Mouse (Mus musculus) adrenal gland, postnatal 10 days (tissue): ENCODE measurements at regions not wholly inside any gene's neighbourhood (a gene's known extent, or its start where the extent isn't known, plus 50 kb on each side); places are given as distances from the start of the nearest gene placed in this dataset.

Experiments
- DNase-seq: peaks from one replicate; pipeline ENCODE4 v3.0.0; 2021; ENCODE audit warnings: mixed read lengths

- DNase-seq, result no peak
These were observed 1051.3 kb upstream of the Zeb2 start for GRCm38 (mm10) chr2:46168488-46168887.

DNA sequence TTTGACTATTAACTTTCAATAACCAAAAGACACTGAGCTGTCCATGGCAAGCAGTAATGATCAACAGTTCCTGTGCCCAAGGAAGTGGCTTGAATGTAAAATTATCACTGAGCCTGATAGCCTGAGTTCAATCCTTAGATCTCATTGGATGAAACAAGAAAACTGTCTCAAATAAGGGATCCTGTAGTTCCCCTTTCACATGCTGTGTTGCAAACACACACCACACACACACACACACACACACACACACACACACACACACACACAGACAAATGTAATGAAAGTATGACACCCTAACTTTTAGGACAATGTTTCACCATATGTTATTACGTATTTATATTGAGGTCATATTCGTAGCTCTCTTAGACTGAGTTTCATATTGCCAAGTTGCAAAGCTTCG is 1032.7 kb upstream of the Zeb2 start:
- DNase-seq, result no peak

- no peak for DNase-seq
These were observed 1002.7 kb upstream of the Zeb2 start for GRCm38 (mm10) chr2:46119871-46120270.

GRCm38 (mm10) chr2:46106991-46107390 is 989.8 kb upstream of the Zeb2 start:
- no peak for DNase-seq

GRCm38 (mm10) chr2:46065034-46065802 is 948.0 kb upstream of the Zeb2 start:
- DNase-seq, result no peak

- DNase-seq, result no peak
These were observed 938.5 kb upstream of the Zeb2 start for GRCm38 (mm10) chr2:46055729-46056128.

DNA sequence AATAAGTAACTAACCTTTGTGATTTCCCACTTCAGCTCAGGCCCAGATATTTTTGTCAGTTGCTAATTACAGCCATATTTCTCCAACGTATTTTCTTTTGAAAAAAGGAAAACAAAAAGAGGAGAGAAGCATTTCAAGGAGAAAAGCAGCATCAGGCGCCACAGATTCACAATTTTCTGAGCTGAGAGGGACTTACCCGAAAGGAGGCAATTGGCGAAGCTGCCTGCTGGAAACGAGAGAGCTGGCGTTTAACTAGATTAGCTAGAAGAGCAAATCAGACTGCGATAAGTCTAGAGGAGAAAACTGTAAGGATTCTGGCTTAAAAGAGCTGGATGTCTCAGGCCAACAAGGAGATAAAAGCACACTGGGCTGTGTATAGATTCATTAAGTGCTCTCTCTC is 937.7 kb upstream of the Zeb2 start:
- no peak for DNase-seq

DNA sequence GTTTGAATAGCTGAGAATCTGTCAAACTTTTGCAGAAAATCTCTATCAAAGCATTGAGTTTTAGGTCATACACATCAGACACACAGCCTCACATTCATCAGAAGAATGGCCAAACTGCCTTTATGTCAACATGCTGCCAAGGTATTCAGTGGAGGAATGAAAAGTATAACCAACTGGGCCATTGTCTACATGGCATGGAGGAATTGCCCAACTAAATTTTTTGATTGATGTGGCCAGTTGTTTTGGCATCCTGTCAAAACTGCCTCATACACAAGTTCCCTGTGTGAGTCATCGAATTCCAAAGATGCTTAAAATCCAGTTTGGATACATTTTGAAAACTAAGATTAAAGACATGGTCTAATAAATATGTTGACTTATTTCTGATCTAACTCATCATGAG is 904.7 kb upstream of the Zeb2 start:
- DNase-seq, result no peak

GRCm38 (mm10) chr2:46013771-46014269 is 896.6 kb upstream of the Zeb2 start:
- no peak for DNase-seq

GRCm38 (mm10) chr2:46012716-46013115 is 895.5 kb upstream of the Zeb2 start:
- no peak for DNase-seq

DNA sequence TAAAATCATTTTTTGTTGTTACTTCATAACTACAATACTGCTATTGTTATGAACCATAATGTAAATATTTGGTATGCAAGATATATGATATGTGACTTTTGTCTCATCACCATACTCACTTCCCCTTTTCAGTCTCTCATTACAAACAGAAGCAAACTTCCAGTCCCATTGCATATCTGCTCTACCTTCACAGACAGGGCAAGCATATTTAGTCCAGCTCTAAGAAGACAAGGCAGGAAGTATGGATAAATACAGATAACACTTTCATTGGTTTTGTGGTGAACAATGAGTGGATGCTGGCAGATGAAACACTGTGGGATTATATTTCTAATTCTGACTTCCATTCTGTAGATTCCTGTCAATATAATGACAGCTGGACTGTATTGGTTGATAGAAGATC is 858.0 kb upstream of the Zeb2 start:
- DNase-seq, result no peak

DNA sequence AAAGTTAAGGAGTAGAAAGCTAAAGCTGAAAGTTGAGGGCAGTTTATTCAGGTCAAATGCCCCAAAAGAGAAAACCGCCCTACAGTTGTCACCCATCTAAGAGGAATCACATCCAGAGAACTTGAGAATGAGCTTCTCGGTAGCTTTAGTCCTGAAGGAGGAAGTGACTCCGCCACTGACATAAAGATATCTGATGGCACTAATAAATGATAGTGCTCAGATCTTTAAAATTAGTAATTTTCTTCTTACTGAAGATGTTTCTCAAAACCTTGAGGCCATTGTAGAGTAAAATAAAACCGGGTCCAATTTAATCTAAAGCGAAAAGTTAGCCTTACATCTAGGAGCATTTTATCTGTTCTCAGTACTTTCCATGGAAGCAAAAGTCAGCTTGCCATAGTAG is 851.4 kb upstream of the Zeb2 start:
- no peak for DNase-seq

DNA sequence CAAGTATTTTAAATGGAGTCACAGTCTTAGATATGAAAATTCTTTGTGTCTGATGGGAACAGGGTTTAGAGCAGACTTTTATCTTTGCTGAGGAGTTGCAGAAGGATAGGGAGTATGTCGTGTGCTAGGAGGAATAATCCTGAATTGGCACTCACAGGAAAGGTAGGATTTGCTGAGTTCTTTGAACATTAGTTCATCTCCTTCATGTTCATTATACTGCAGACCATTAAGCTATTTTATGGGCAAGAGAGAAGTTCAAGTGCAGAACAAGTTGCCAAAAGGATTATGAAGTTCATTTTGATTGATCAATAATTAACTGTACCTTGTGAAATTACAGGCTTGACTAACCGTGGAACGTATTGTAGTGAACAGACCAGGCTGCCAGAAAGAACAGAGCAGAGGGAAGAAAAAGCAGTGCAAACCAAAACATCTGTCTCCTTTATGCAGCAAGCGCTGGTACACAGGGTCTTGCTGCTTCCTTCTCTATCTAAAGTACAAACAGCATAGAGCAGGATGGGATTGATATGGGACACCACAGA is 839.7 kb upstream of the Zeb2 start:
- no peak for DNase-seq

DNA sequence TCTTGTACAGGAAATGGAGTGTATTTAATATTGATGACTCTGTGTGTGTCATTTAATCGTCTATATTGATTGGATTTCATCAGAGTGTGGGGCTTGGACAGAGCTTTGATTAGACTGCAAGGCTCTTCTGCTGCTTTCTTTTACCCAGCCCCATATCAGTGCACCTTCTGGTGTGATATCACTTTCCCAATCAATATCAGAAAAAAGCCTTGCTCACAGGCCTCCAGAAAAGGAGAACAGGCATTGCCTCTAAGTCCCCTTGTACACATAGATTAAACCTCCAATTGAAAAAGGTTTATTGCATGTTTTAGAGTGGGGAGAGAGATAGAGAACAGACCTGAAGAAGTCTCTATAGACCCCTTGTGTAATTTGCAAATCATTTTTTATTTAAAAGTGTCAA is 831.6 kb upstream of the Zeb2 start:
- DNase-seq, result no peak

DNA sequence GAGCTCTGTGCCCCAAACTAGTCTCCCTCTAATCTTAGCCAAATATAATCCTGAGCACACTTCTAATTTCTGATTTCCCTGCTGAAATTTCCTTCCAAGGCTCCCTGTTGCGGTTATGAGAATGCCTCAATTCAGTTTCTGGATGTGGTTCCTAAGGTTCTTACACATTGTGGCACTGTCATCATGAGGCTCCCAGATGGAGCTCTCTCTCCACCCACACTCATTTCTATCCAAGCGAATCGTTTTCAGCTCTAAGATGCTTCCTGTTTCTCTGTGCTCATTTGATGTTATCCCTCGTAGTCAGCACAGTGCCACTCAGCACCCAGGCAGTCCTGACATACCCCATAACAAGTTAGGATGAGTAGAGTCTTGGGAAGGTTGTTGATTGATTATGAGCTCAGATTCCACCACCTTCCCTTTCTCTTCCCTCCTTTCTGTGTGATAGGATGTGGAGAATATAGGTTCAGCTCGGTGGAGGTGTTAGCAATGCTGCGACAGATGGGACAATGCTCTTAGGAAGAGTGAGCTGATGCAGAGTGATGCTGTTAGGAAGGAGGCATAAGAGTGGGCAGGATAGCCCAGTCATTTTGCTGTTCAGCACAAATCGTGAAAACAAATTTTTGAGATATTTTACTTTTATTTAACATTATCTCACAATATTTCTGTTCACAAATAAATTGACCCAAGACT is 808.7 kb upstream of the Zeb2 start:
- no peak for DNase-seq

DNA sequence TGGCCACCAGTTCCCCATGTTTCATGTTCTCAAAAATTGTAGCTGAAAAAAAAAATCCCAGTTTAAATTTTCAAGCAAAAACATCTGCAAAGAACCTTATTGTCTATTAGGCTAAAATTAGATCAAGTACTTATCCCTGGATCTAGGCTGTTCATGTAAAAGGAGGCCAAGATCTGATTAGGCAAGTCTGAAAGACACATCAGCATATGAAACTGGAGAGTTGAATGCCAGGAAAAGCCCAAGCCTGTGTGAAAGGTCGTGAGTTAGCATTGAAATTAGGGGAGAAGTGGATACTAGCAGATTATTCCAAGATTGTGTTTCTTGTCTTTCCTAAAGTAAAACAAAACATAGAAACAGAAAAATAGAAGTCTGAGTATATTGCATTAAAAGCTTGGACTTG is 791.7 kb upstream of the Zeb2 start:
- DNase-seq, result peak; percentile 12

GRCm38 (mm10) chr2:45904623-45905235 is 787.5 kb upstream of the Zeb2 start:
- DNase-seq, result no peak

DNA sequence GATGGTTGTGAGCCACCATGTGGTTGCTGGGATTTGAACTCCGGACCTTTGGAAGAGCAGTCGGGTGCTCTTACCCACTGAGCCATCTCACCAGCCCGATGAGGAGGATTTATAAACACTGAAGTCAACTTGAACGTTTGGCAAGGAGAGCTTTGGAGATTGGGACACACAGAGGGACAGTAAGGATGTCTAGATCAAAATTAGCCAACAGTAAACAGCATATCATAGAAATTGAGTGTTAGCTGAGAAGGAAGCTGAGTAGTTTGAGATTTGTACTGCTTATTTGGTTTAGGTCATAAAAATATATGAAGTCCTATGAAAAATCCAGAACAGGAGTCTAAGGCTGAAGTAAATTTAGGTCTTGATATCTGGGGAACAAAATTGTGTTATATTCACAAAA is 786.9 kb upstream of the Zeb2 start:
- no peak for DNase-seq

DNA sequence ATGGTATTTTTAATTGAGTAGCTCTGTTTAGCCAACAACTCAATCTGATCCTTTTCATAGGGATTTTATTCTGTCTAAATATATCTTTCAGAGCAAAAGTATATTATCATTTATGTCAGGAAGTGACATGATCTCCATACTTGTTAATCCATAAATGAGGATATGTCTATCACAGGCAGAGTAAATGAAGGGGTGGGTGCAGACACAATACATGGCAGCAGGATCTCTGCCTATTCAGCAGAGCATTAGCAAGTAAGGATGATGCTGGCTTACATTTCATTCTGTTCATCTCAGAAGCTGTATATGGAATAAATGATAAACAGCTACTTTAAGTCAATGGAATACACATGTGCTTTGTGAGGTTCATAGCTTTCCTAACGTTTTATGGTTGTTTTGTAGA is 786.2 kb upstream of the Zeb2 start:
- DNase-seq, result no peak

- no peak for DNase-seq
These were observed 784.7 kb upstream of the Zeb2 start for GRCm38 (mm10) chr2:45901892-45902291.

- DNase-seq, result no peak
These were observed 767.5 kb upstream of the Zeb2 start for GRCm38 (mm10) chr2:45884680-45885079.

- no peak for DNase-seq
These were observed 761.5 kb upstream of the Zeb2 start for GRCm38 (mm10) chr2:45878656-45879055.

- peak; percentile 13 for DNase-seq
These were observed 742.7 kb upstream of the Zeb2 start for GRCm38 (mm10) chr2:45859901-45860331.
